Mouse (Mus musculus) spleen, postnatal 4 days (tissue): Measurements from ENCODE around the gene Olfr521.
"Not testable (repeated sequence)": the region's sequence is repeated elsewhere in the genome, so short reads cannot be mapped to it uniquely, and the experiment has no call there.

Experiments used
- DNase-seq, 2 experiments: peaks; one replicate each; pipeline ENCODE4 v3.0.0; 2022; ENCODE audit warnings: low spot score in 2 of 2

The Olfr521 gene

DNA sequence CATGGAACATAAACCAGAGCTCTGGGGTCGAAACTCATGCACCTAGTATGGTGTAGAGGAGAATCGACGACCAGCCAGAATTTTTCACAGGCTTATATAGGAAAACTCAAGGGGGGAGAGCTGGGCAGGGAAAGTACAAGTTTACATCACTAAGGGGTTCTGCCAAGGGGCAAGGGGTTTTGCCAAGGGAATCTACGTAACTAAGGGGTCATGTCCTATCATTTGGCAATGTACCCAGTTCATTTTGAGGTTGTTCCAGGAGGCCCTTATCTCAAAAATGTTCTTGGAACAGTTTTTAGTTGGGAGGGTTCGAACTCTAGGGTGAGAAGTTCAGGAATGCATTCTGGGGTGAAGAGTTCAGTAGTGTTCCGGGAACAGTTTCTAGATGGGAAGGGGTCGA lies 43.7 kb downstream of the Olfr521 start:
- DNase-seq, result not testable (repeated sequence)

- DNase-seq, result no peak
These were observed 47.5 kb downstream of the Olfr521 start for GRCm38 (mm10) chr7:99810814-99811213.

GRCm38 (mm10) chr7:99811661-99812060 lies 48.4 kb downstream of the Olfr521 start:
- DNase-seq, result no peak

DNA sequence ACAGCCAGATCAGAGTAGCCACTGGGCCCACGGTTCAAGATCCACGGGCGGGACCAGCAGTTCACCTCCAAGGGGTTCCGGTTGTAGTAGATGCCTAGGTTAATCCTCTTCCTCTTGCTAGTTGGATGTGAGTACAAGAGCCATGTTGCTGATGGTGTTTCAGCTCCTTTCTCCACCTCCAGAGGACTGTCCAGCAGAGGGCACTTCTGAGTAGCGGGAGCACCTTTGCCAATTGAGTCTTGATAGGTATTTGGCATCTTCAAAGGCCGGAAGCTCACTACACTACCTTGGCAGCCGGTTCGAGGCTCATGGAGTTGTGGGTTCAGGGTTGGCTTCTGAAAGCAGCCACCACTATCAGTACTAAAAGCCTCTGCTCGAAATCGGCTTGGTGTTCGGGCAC lies 50.1 kb downstream of the Olfr521 start:
- DNase-seq, result peak in 1 of 2 experiments; percentile 60

DNA sequence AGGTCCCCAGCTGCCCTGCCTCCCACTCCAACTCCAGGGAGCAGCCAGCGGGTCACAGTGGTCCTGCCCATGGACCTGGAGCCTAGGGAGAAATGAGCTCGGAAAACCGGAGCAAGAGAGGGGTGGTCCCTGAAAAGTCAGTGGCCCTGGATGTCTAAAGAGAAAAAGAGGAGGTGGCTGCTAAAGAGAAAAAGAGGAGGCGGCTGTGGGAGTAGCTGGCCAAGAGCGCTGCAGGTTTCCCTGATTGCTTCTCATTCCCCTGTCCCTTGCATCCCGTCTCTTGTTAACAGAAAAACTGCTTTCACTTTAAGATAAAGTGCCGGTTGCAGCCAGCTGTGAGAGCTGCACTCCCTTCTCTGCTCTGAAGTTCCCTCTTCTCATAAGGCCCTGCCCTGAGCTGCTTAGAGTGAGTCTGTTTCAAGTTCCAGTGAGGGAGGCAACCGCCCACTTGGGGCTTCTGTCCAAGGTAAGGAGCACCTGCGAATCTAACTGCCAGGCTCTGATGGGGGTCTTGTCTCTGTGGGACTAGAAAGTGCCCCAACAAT lies 54.9 kb downstream of the Olfr521 start:
- peak in 1 of 2 experiments; percentile 64 for DNase-seq
